27 mouse cellular contexts compared by ENCODE assay signal in genomic region chr4:56720403-56720802, GRCm38 (mm10). TPM values are rescaled to one million over a fixed set of nuclear protein-coding genes. Genes with fewer than 3 reads are reported as not detected.
DNase-seq lines count a peak whose midpoint lies in the region; ATAC-seq and TF ChIP-seq lines count a peak whose summit lies in the region.
"Had no signal": no experiment of that assay in that cellular context is flagged by ENCODE, and none has a peak within 500 bp of the region (broad histone marks: within the 10 kb centered on the region; RNA-seq: fewer than 3 reads in every experiment).

No protein-coding gene starts in this region.

- H3K4me1 ChIP-seq in heart, embryonic 12.5 days (replicated peaks), result peaks cover 45% of the 10 kb centered on the region
- peaks cover 31% of the 10 kb centered on the region for H3K4me1 ChIP-seq in heart, embryonic 16.5 days (ENCODE audit: control insufficient read depth, insufficient read depth, low read length)
- H3K4me1 ChIP-seq in midbrain, embryonic 11.5 days (ENCODE audit: control insufficient read depth, insufficient read depth, low read length), result no peaks in the 10 kb centered on the region
- H3K4me1 ChIP-seq: hindbrain, embryonic 12.5 days had no signal

- WGBS in heart, embryonic 12.5 days, result 47% methylated on average over 9 of the region's 9 CpGs
- 57% methylated on average over 9 of the region's 9 CpGs for WGBS in heart, embryonic 16.5 days
- 92% methylated on average over 9 of the region's 9 CpGs for WGBS in midbrain, embryonic 11.5 days

- H3K9ac ChIP-seq in heart, embryonic 12.5 days, result no peak overlapping the region
- no peak overlapping the region for H3K9ac ChIP-seq in heart, embryonic 16.5 days (ENCODE audit: low read length)
- H3K9ac ChIP-seq in midbrain, embryonic 11.5 days (ENCODE audit: low read length), result no peak overlapping the region
- H3K9ac ChIP-seq: embryonic facial prominence, embryonic 12.5 days; hindbrain, embryonic 12.5 days had no signal

- intact Hi-C loops in heart, postnatal 10 days (cut with DNase I), result loop anchor here (2.0 to 5.0 kb wide), 2 partner anchors 18 to 47 kb away; no protein-coding TSS in a partner anchor
- intact Hi-C loops in heart, postnatal 36 days (cut with DNase I), result no loop called here
- intact Hi-C loops in left cerebral cortex, adult 2 months (cut with DNase I), result no loop called here
- intact Hi-C loops in left cerebral cortex, postnatal 36 days (cut with DNase I), result no loop called here

- TF ChIP-seq CTCF in left cerebral cortex, adult 2 months (IDR thresholded peaks at IDR 0.05), result no peak

- peak overlapping the region; percentile 89 for H3K27ac ChIP-seq in heart, embryonic 12.5 days (ENCODE audit: poor library complexity, severe bottlenecking)
- H3K27ac ChIP-seq in left cerebral cortex, adult 2 months, result peak overlapping the region; percentile 28; the same call in 1 of the 2 replicates
- peak overlapping the region; percentile 90 for H3K27ac ChIP-seq in heart, embryonic 16.5 days (ENCODE audit: low read length)
- H3K27ac ChIP-seq in midbrain, embryonic 11.5 days (ENCODE audit: low read depth, low read length), result no peak overlapping the region
- H3K27ac ChIP-seq: embryonic facial prominence, embryonic 12.5 days; gastrocnemius, adult 2 months; hindbrain, embryonic 12.5 days had no signal

- peak overlapping the region; percentile 40; the same call in 1 of the 2 replicates for H3K4me2 ChIP-seq in heart, embryonic 12.5 days
- no peak overlapping the region for H3K4me2 ChIP-seq in heart, embryonic 16.5 days (ENCODE audit: low read depth, low read length)
- H3K4me2 ChIP-seq in midbrain, embryonic 11.5 days, result no peak overlapping the region
- H3K4me2 ChIP-seq: embryonic facial prominence, embryonic 12.5 days; hindbrain, embryonic 12.5 days had no signal

- H3K9me3 ChIP-seq in heart, embryonic 12.5 days (replicated peaks), result no peaks in the 10 kb centered on the region
- H3K9me3 ChIP-seq in heart, embryonic 16.5 days (replicated peaks; ENCODE audit: control insufficient read depth, low read length), result no peaks in the 10 kb centered on the region
- H3K9me3 ChIP-seq in midbrain, embryonic 11.5 days (ENCODE audit: control insufficient read depth, low read length), result no peaks in the 10 kb centered on the region
- H3K9me3 ChIP-seq: embryonic facial prominence, embryonic 12.5 days; hindbrain, embryonic 12.5 days had no signal

- H3K36me3 ChIP-seq in heart, embryonic 12.5 days, result no peaks in the 10 kb centered on the region
- H3K36me3 ChIP-seq in heart, embryonic 16.5 days (ENCODE audit: control insufficient read depth, insufficient read depth), result no peaks in the 10 kb centered on the region
- no peaks in the 10 kb centered on the region for H3K36me3 ChIP-seq in midbrain, embryonic 11.5 days (ENCODE audit: control insufficient read depth, insufficient read depth, low read length)
- H3K36me3 ChIP-seq: embryonic facial prominence, embryonic 12.5 days; hindbrain, embryonic 12.5 days had no signal

- H3K27me3 ChIP-seq in heart, embryonic 12.5 days (replicated peaks), result no peaks in the 10 kb centered on the region
- H3K27me3 ChIP-seq in heart, embryonic 16.5 days (ENCODE audit: control insufficient read depth, insufficient read depth, low read length), result no peaks in the 10 kb centered on the region
- H3K27me3 ChIP-seq in midbrain, embryonic 11.5 days (ENCODE audit: control insufficient read depth, insufficient read depth, low read length), result no peaks in the 10 kb centered on the region
- H3K27me3 ChIP-seq: embryonic facial prominence, embryonic 12.5 days; hindbrain, embryonic 12.5 days had no signal

- peak; percentile 72 for DNase-seq in heart, adult 11 months
- DNase-seq in heart, postnatal 10 days, result no peak
- DNase-seq in heart, postnatal 36 days, result no peak
- no peak for DNase-seq in left cerebral cortex, adult 2 months (ENCODE audit: extremely low spot score in 1 of 2, low spot score in 2 of 2)
- no peak for DNase-seq in left cerebral cortex, postnatal 36 days (ENCODE audit: low spot score in 2 of 2)
- DNase-seq in midbrain, embryonic 11.5 days (ENCODE audit: low spot score, missing footprints), result no peak
- DNase-seq: adrenal gland, postnatal 10 days; cerebellum, adult 11-12 months; cerebellum, adult 9-10 months; cerebellum, postnatal 25 days; gastrocnemius, adult 2 months; gastrocnemius, postnatal 25 days; kidney, adult 8-10 months had no signal

- no peak for ATAC-seq in heart, embryonic 12.5 days (ENCODE audit: insufficient number of reproducible peaks, low FRiP score)
- no peak for ATAC-seq in heart, embryonic 16.5 days (replicated peaks; ENCODE audit: extremely low read depth, insufficient read depth, low FRiP score)
- no peak for ATAC-seq in midbrain, embryonic 11.5 days (ENCODE audit: low FRiP score)
- ATAC-seq: forebrain, embryonic 16.5 days; hindbrain, embryonic 16.5 days; inflammation-experienced regulatory T-cells, adult 6 months; intestine, postnatal 0 days had no signal

- H3K4me3 ChIP-seq in heart, embryonic 12.5 days, result no peak overlapping the region
- no peak overlapping the region for H3K4me3 ChIP-seq in left cerebral cortex, adult 2 months
- H3K4me3 ChIP-seq in heart, embryonic 16.5 days (ENCODE audit: low read length), result no peak overlapping the region
- H3K4me3 ChIP-seq in midbrain, embryonic 11.5 days (ENCODE audit: low read depth, low read length), result no peak overlapping the region
- H3K4me3 ChIP-seq: embryonic facial prominence, embryonic 12.5 days; gastrocnemius, adult 2 months; hindbrain, embryonic 12.5 days had no signal

RNA-seq across cellular contexts. Expression of gene Gm26657, which starts 19.5 kb away (rescaled TPM):
- total RNA-seq in heart, postnatal 10 days (2021), result not detected
- polyA plus RNA-seq in heart, embryonic 12.5 days (2016; fragmentation: Nextera tagmentation; extraction: Ambion mirVana), result not detected in 2 replicates
- total RNA-seq in heart, postnatal 36 days (2021), result not detected
- not detected for total RNA-seq in left cerebral cortex, adult 2 months (2021)
- not detected for total RNA-seq in left cerebral cortex, postnatal 36 days (2021)
- polyA plus RNA-seq in heart, embryonic 16.5 days (2015; fragmentation: Nextera tagmentation; extraction: Ambion mirVana), result not detected in 2 replicates
- 0.14 TPM in 1 of 2 replicates, not detected in the other for polyA plus RNA-seq in midbrain, embryonic 11.5 days (2014; fragmentation: Nextera tagmentation; extraction: Ambion mirVana)
- total RNA-seq: adrenal gland, postnatal 10 days; adrenal gland, postnatal 4 days; gastrocnemius, adult 2 months; gastrocnemius, postnatal 25 days; granulocyte monocyte progenitor cell, adult 5-6 weeks; MEL had no signal
- polyA plus RNA-seq: cortical plate, adult 2 months; embryonic facial prominence, embryonic 12.5 days; forebrain, embryonic 11.5 days; forebrain, embryonic 16.5 days; hindbrain, embryonic 12.5 days; hindbrain, embryonic 16.5 days; inflammation-experienced regulatory T-cells, adult 6 months; intestine, postnatal 0 days had no signal

RNA-seq across cellular contexts. Expression of gene Actl7b, which starts 20.8 kb away (rescaled TPM):
- not detected for total RNA-seq in heart, postnatal 10 days (2021)
- not detected in 2 replicates for polyA plus RNA-seq in heart, embryonic 12.5 days (2016; fragmentation: Nextera tagmentation; extraction: Ambion mirVana)
- total RNA-seq in heart, postnatal 36 days (2021), result not detected
- total RNA-seq in left cerebral cortex, adult 2 months (2021), result not detected
- total RNA-seq in left cerebral cortex, postnatal 36 days (2021), result under 1 TPM in 1 of 2 experiments, not detected in 1; 0.36 TPM
- not detected in 2 replicates for polyA plus RNA-seq in heart, embryonic 16.5 days (2015; fragmentation: Nextera tagmentation; extraction: Ambion mirVana)
- polyA plus RNA-seq in midbrain, embryonic 11.5 days (2014; fragmentation: Nextera tagmentation; extraction: Ambion mirVana), result not detected in 2 replicates
- total RNA-seq: adrenal gland, postnatal 10 days; gastrocnemius, adult 2 months; gastrocnemius, postnatal 25 days; granulocyte monocyte progenitor cell, adult 5-6 weeks; MEL had no signal
- polyA plus RNA-seq: C2C12; embryonic facial prominence, embryonic 12.5 days; forebrain, embryonic 11.5 days; forebrain, embryonic 16.5 days; hindbrain, embryonic 12.5 days; hindbrain, embryonic 16.5 days; inflammation-experienced regulatory T-cells, adult 6 months; intestine, postnatal 0 days had no signal

RNA-seq across cellular contexts. Expression of gene Actl7a, which starts 22.8 kb away (rescaled TPM):
- total RNA-seq in heart, postnatal 10 days (2021), result not detected
- polyA plus RNA-seq in heart, embryonic 12.5 days (2016; fragmentation: Nextera tagmentation; extraction: Ambion mirVana), result not detected in 2 replicates
- not detected for total RNA-seq in heart, postnatal 36 days (2021)
- not detected for total RNA-seq in left cerebral cortex, adult 2 months (2021)
- total RNA-seq in left cerebral cortex, postnatal 36 days (2021), result not detected
- polyA plus RNA-seq in heart, embryonic 16.5 days (2015; fragmentation: Nextera tagmentation; extraction: Ambion mirVana), result not detected in 2 replicates
- 0.11 TPM in 1 of 2 replicates, not detected in the other for polyA plus RNA-seq in midbrain, embryonic 11.5 days (2014; fragmentation: Nextera tagmentation; extraction: Ambion mirVana)
- total RNA-seq: adrenal gland, postnatal 10 days; adrenal gland, postnatal 4 days; gastrocnemius, adult 2 months; gastrocnemius, postnatal 25 days; granulocyte monocyte progenitor cell, adult 5-6 weeks had no signal
- polyA plus RNA-seq: cortical plate, adult 2 months; embryonic facial prominence, embryonic 12.5 days; forebrain, embryonic 16.5 days; hindbrain, embryonic 12.5 days; hindbrain, embryonic 16.5 days; inflammation-experienced regulatory T-cells, adult 6 months; intestine, postnatal 0 days had no signal
